Mouse (Mus musculus): ENCODE measurements at regions not wholly inside any gene's neighbourhood (a gene's known extent, or its start where the extent isn't known, plus 50 kb on each side); places are given as distances from the start of the nearest gene placed in this dataset.

DNA sequence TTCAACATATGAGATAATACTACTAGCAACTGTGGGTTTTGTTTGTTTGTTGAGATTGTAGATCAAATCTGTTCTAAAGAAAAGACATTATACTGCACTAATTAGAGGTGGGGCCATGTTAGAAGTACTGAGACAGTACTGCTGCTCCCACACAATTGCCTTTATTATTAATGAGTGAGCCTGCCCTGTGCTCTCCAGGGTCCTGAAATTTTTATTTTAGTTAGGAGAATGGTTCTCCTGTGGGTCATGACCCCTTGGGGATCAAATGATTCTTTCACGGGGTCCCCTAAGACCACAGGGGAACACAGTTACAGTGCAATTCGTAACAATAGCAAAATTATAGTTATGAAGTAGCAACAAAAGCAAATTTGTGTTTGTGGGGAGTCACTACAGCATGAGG, 268.8 kb downstream of the Gm9195 start:
- DNase-seq (ENCODE audit: low read depth, low spot score): no peak

DNA sequence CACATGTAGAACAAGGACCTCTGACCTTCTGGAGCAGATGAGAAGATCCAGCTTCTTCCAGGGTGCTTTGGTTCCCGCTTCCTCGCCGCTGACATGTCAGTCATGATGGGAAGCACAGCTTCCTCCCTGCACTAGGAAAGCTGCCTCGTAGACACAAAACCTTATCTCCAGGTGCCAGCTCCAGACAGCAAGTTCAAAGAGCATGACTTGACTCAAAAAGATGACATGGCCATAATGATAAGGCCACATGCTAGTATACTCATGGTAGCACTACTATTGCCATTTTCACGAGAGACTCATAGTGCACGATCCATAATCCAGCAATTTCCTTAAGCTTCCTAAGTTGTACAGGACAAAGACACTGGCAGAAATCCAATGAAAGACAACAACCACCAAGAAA, 272.1 kb downstream of the Gm9195 start:
- DNase-seq (ENCODE audit: low read depth, low spot score): no peak

GRCm38 (mm10) chr14:72200307-72200706, 291.3 kb downstream of the Gm9195 start:
- DNase-seq (ENCODE audit: low read depth, low spot score): no peak

DNA sequence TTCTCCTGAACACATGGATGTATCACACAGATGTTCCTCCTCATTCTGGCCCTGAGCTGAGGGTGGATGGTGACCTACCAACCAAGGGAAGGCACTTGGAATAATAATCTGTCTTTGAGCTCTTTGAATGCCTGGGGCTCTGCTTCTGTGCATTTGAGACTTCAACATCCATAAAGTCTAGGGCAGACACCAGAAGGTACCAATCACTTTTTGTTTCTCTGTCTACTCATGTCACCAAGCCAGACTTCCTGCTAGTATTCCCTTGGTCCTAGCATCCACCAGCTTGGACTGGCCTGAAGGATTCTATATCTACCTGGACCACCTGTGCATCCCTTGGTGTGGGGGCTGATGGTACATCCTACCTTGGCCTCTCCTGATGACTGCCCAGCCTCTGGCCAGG, 291.7 kb downstream of the Gm9195 start:
- no peak for DNase-seq (ENCODE audit: low read depth, low spot score)

DNA sequence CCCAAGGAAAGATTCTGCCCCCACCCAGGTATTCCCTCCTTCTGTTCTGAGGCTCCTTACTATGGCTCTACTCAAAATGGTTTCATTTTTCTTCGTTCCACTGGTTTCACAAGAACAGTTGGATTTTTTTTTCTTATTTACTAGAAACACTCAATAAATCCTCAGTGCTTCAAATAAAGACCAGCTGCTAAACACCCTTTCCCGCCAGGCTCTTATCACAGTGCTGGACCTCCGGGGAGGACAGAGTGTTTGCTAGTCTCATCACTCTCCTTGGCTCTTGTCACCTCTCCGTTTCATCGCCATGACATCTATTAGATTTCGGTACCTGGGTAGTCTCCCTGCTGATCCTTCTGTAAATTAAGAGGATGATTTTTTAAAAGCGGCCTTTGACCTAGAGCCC, 293.7 kb downstream of the Gm9195 start:
- no peak for DNase-seq (ENCODE audit: low read depth, low spot score)

DNA sequence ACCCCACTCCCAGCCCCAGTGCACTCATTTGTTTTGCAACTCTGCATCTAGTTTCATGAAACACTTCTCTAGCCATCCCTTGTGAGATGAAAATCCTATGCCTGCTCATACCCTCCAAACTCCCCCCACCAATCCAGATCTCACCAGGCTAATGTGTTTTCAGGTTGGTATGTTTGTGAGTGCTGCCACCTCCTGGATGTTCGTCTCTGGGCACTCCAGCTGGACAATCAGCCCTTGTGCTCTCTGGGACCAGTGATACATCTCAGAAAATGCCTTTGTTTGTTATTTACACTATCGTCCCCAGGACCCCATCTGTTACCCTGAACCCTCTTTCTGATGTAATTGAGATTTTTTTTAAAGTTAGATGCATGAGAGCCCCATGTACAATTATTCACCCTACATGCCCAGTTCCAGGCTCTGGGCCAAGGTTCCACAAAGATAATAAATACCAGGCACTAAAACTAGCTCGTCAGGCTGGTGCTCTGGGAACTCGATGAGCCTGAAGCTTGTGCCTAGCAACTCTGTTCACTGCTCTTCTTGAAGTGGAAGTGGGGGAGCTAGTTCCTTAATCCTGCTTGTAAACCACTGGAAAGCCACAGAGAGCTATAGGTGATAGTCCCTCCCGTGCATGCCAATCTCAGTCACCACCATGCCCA, 304.2 kb downstream of the Gm9195 start:
- DNase-seq (ENCODE audit: low read depth, low spot score): peak; percentile 16

GRCm38 (mm10) chr14:72175751-72176150, 315.9 kb downstream of the Gm9195 start:
- no peak for DNase-seq (ENCODE audit: low read depth, low spot score)

GRCm38 (mm10) chr14:72172549-72173405, 318.9 kb downstream of the Gm9195 start:
- DNase-seq (ENCODE audit: low read depth, low spot score): no peak

GRCm38 (mm10) chr14:72171777-72172176, 319.9 kb downstream of the Gm9195 start:
- no peak for DNase-seq (ENCODE audit: low read depth, low spot score)

GRCm38 (mm10) chr14:72158537-72159323, 332.9 kb downstream of the Gm9195 start:
- DNase-seq (ENCODE audit: low read depth, low spot score): no peak

- DNase-seq (ENCODE audit: low read depth, low spot score): no peak
These were observed 336.3 kb downstream of the Gm9195 start for GRCm38 (mm10) chr14:72155197-72155907.

GRCm38 (mm10) chr14:72151676-72152075, 340.0 kb downstream of the Gm9195 start:
- no peak for DNase-seq (ENCODE audit: low read depth, low spot score)

- no peak for DNase-seq (ENCODE audit: low read depth, low spot score)
These were observed 342.2 kb downstream of the Gm9195 start for GRCm38 (mm10) chr14:72149463-72149862.

GRCm38 (mm10) chr14:72148886-72149285, 342.8 kb downstream of the Gm9195 start:
- DNase-seq (ENCODE audit: low read depth, low spot score): no peak

- DNase-seq (ENCODE audit: low read depth, low spot score): no peak
These were observed 345.3 kb downstream of the Gm9195 start for GRCm38 (mm10) chr14:72146381-72146780.

DNA sequence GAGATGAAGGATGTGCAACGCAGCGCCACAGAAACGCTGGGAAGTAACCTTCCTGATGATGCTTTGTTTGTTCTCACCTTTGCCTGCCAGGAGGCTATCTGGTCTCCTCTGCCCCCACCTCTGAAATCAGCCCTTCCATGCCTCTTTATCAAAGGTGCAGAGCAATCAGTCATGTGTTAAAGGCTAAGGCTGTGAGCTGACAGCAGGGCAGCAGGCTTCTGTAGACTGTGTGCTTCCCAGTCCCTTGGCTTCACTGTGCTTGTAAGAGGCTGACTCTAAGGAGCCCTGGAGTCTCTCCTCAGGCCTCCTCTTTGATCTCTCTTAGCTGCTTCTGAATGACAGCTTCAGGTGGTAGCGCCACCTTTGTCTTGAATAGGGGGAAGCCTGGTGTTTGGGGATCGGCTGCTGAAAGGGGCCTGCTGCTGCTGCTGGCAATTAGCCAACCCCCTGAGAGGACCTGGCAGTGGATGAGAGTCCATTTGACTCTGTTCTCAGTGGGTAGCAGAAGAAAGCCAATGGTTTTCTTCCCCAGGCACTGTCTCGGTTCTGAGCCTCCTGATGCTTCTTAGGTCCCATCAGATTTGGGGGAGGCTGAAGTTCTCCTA, 348.7 kb downstream of the Gm9195 start:
- no peak for DNase-seq (ENCODE audit: low read depth, low spot score)

- DNase-seq (ENCODE audit: low read depth, low spot score): no peak
These were observed 350.5 kb downstream of the Gm9195 start for GRCm38 (mm10) chr14:72141136-72141535.

- DNase-seq (ENCODE audit: low read depth, low spot score): no peak
These were observed 361.5 kb downstream of the Gm9195 start for GRCm38 (mm10) chr14:72130149-72130548.

DNA sequence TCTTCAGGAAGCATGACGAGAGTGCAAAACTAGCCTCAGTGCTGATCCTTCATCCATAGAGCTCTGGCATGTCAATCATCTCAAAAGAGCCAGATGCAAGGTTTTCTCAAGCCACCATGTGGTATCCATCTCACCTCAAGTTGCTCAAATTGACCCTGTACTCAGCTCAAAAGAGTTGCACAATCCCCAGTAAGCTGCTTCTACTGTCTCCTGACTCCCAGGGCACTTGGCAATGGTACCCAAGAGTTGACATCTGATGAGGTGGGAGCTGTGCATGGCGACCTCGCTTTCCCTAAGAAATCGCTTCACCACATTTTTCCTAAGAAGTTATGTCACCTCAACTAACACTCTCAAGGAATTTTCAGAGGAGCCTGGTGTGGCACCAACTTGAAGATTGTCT, 369.9 kb downstream of the Gm9195 start:
- DNase-seq (ENCODE audit: low read depth, low spot score): no peak

- DNase-seq (ENCODE audit: low read depth, low spot score): no peak
These were observed 370.6 kb downstream of the Gm9195 start for GRCm38 (mm10) chr14:72121006-72121405.

DNA sequence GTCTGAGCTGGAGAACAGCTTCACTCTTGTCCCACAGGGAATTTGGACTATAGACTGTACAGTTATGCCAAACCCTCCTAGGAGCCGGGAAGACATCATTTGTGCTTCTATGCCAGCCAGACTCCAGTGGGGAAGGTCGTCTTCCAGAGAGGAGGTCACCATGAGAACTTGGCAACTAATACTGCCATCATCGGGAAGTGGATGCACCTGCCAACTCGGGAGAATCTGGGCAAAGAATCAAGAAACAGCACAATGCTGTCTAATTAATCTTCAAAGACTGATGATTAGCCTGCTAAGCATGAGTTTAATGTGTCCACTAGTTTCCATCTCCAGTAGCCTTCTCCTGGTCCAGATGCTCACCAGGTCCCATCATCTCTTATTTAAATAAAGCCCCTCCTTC, 374.8 kb downstream of the Gm9195 start:
- DNase-seq (ENCODE audit: low read depth, low spot score): no peak
